Mouse (Mus musculus) lung, postnatal 0 days (tissue): ENCODE data around the gene Rsl24d1. TPM values are rescaled to one million over a fixed set of nuclear protein-coding genes. Genes with fewer than 3 reads are reported as not detected.

Experiments used
- ATAC-seq: fragments of 200-750 bp; cut with Nextera tagmentation; 2 replicates; pipeline ENCODE4 v1.8.0; 2017; ENCODE audit warnings: moderate library complexity
- DNase-seq: peaks from one replicate; pipeline ENCODE4 v3.0.0-alpha.2; 2016; ENCODE audit warnings: low spot score
- H3K27ac ChIP-seq: fragments of 300-500 bp; sonication (generic); 2 replicates; pipeline ENCODE4 v1.5.1; 2014; ENCODE audit warnings: antibody characterized with exemption, mild to moderate bottlenecking, low read length, mixed read lengths
- H3K27me3 ChIP-seq: fragments of 300-500 bp; sonication (generic); replicated peaks from 2 replicates; pipeline ENCODE4 v1.6.1; 2014; ENCODE audit warnings: low read length, mixed read lengths; ENCODE audit not compliant: insufficient read depth
- H3K36me3 ChIP-seq: fragments of 300-500 bp; sonication (generic); 2 replicates; pipeline ENCODE4 v1.6.1; 2014; ENCODE audit warnings: low read length, mixed read lengths; ENCODE audit not compliant: insufficient read depth
- H3K4me1 ChIP-seq: fragments of 300-500 bp; sonication (generic); 2 replicates; pipeline ENCODE4 v1.6.1; 2014; ENCODE audit warnings: antibody characterized with exemption, low read depth, low read length, mixed read lengths; ENCODE audit not compliant: insufficient read depth
- H3K4me2 ChIP-seq: fragments of 300-500 bp; sonication (generic); replicated peaks from 2 replicates; pipeline ENCODE4 v1.6.1; 2014; ENCODE audit warnings: low read depth, mild to moderate bottlenecking, low read length, moderate library complexity, mixed read lengths
- H3K4me3 ChIP-seq: fragments of 300-500 bp; sonication (generic); 2 replicates; pipeline ENCODE4 v1.5.1; 2014; ENCODE audit warnings: low read depth, low read length
- H3K9ac ChIP-seq: fragments of 300-500 bp; sonication (generic); replicated peaks from 2 replicates; pipeline ENCODE4 v1.6.1; 2014; ENCODE audit warnings: low read depth, mild to moderate bottlenecking
- H3K9me3 ChIP-seq: fragments of 300-500 bp; sonication (generic); 2 replicates; pipeline ENCODE4 v1.6.1; 2016; ENCODE audit warnings: low read length, mixed read lengths
- CTCF ChIP-seq: IDR thresholded peaks from 2 replicates; pipeline ENCODE4 v1.5.1; 2016; ENCODE audit warnings: antibody characterized with exemption, mild to moderate bottlenecking
- EP300 ChIP-seq: IDR thresholded peaks from 2 replicates; pipeline ENCODE4 v1.6.1; 2016; ENCODE audit warnings: antibody characterized with exemption, mild to moderate bottlenecking, control low read depth
- WGBS: fragments of 180-500 bp; shearing (Covaris S2); extraction: QIAGEN DNeasy Blood & Tissue Kit; methylation state at CpG from one replicate; pipeline ENCODE4 v1.1.7; 2014; 5-methylcytosine and 5-hydroxymethylcytosine counted together
- polyA plus RNA-seq: library from polyadenylated mRNA; unstranded; fragments of >200 nt; fragmentation: Nextera tagmentation; extraction: Ambion mirVana; gene quantifications from 2 replicates; pipeline ENCODE4 v1.2.1, GENCODE M21; 2015

Rsl24d1 gene
- 58.8 and 59.8 TPM in 2 replicates for polyA plus RNA-seq

DNA sequence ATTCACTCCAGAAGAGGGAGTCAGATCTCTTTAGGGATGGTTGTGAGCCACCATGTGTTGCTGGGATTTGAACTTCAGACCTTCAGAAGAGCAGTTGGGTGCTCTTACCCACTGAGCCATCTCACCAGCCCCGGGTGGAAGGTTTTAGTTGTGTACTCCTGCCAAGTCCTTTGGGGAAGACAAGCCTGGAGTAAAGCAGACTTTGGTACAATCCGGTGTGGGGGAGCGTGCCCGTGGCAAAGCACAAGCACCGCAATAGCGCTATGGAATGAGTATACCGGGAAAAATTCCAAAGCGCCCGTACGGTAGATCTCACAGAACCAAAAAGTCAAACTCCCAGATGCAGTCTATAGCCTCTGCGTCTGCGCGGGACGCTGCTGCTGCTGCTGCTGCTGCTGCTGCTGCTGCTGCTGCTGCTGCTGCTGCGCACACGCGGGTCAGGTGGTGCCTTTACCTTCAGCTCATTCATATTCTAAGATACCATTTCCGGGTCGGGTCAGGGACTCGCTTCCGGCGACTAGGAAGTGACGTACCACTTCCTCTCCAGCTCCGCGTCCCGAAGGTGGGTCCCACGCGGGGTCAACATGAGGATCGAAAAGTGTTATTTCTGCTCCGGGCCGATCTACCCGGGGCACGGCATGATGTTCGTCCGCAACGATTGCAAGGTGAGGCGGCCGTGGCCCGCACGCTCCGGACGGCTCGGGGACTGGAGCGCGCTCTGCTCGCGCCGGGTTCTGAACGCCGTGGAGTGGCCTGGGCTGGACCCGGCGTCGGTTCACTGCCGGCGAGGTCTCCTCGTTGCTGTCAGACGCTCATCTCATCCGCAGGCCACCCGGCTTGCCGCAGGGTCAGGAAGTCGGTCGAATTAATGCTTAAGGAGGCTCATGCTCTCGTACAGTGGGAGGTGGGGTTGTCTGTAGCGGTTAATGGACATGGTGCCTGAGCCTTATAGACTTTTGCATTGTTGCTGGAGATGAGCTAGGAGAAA is at the start of gene Rsl24d1:
Rsl24d1 (plus strand) TSS at position 508 of the 988 bp plus-strand sequence.
- ATAC-seq (peak; percentile 99), DNase-seq (peak; percentile 95)
- TF ChIP-seq CTCF (no peak), EP300 (0 out of 2 replicates have a peak, but pooled peaks have one; percentile 9)
- peak within 1 kb of the TSS; percentile 66 for H3K4me2 ChIP-seq
- no peaks in the 10 kb centered on the region for H3K9me3 ChIP-seq
- peak within 1 kb of the TSS; percentile 87 for H3K27ac ChIP-seq
- H3K4me3 ChIP-seq, result peak within 1 kb of the TSS; percentile 89
- H3K36me3 ChIP-seq, result peaks cover 7% of the 10 kb centered on the region; the same call in 1 of the 2 replicates
- no peaks in the 10 kb centered on the region for H3K27me3 ChIP-seq
- under 1% methylated on average over 64 of the region's 64 CpGs for WGBS
- no peaks in the 10 kb centered on the region for H3K4me1 ChIP-seq
- peak within 1 kb of the TSS; percentile 86 for H3K9ac ChIP-seq

DNA sequence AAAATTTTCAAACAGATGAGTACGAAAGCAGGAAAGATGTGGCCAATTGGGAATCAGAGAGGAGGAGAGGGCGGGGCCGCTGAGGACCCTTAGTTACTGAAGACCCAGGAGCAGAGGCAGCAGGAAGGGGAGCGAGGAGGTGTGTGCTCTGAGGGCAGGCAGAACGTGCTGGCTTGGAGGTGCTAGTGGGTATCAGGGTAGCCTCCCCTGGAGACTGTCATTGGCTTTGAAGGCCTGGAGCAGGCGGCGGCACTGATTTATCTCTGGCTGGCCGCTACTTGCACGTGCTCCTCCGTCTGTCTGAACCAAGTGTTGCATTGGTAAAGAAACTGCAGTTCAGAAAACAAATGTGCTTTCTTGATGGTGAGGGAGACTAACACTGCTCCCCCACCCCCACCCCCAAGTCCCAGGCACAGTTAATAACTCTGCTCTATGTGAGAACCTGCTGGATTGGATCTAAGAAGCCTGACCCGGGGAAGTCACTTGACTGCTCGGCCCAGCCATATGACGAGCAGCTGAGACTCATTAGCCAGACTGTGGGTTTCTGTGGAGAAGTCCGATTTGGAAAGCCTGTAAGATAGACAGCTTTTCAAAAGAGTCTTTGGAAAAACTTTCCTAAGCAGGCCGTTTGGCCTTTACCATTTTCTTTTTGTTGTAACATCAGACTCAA is 49.5 kb upstream of the Rsl24d1 start:
- Histone ChIP-seq H3K4me1 (peaks cover 7% of the 10 kb centered on the region; the same call in 1 of the 2 replicates), H3K27me3 (no peaks in the 10 kb centered on the region), H3K9ac (no peak overlapping the region), H3K36me3 (no peaks in the 10 kb centered on the region), H3K27ac (no peak overlapping the region), H3K4me3 (no peak overlapping the region), H3K4me2 (no peak overlapping the region), H3K9me3 (no peaks in the 10 kb centered on the region)
- no peak for DNase-seq
- 36% methylated on average over 15 of the region's 15 CpGs for WGBS
- TF ChIP-seq CTCF (no peak), EP300 (no peak)
- ATAC-seq, result no peak

DNA sequence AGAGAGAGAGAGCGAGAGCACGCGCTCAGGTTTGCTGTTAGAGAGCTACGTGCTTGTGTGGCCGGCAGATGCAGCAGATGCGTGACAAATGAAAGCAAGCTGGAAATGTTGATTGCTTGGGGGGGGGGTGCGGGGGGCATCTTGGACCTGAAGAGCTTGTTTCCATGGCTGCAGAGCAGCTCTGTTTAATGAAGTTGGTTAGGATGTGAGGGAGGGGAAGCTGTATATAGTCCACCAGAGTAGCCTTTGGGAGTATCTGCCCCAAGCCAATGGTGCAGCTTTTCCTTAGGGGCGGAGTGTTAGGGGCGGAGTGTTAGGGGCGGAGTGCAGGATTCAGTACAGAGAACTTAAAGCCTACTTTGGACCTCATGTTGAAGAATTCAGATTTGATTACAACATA is 46.1 kb upstream of the Rsl24d1 start:
- DNase-seq (peak; percentile 83), ATAC-seq (peak; percentile 59)
- peak overlapping the region; percentile 12; the same call in 1 of the 2 replicates for H3K4me2 ChIP-seq
- H3K27me3 ChIP-seq, result no peaks in the 10 kb centered on the region
- H3K27ac ChIP-seq, result 0 out of 2 replicates have a peak overlapping the region, but pooled peaks have one; percentile 9
- peaks cover 7% of the 10 kb centered on the region; the same call in 1 of the 2 replicates for H3K4me1 ChIP-seq
- no peaks in the 10 kb centered on the region for H3K36me3 ChIP-seq
- 29% methylated on average over 8 of the region's 10 CpGs for WGBS
- no peak overlapping the region for H3K9ac ChIP-seq
- no peak overlapping the region for H3K4me3 ChIP-seq
- TF ChIP-seq EP300, result peak; percentile 19; the same call in 1 of the 2 replicates
- TF ChIP-seq CTCF, result no peak
- H3K9me3 ChIP-seq, result no peaks in the 10 kb centered on the region

DNA sequence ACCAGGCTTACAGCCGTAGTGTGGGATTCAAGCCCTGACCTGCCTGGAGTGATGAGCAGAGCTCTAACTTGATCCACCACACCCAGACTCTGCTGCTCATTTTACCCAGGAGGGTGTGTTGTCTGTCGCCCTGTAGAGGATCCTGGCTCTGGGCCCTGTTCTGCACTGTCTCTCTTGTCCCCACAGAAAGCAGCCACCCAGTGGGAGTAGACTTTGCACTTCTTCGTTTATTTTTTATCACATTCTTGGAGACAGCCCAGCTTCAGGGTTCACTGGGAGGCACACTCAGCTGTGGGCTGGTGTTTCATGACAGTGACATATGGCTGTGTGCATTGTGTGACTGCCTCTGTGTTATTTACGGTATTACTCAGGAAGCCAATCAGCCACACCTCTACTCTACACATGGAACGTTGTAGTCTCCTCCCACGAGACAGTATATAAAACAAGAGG is 45.0 kb upstream of the Rsl24d1 start:
- Histone ChIP-seq H3K4me3 (no peak overlapping the region), H3K4me1 (peaks cover 7% of the 10 kb centered on the region; the same call in 1 of the 2 replicates), H3K27ac (peak overlapping the region; percentile 82), H3K4me2 (no peak overlapping the region), H3K9me3 (no peaks in the 10 kb centered on the region), H3K9ac (no peak overlapping the region; the same call in 1 of the 2 replicates), H3K27me3 (no peaks in the 10 kb centered on the region), H3K36me3 (no peaks in the 10 kb centered on the region)
- DNase-seq (peak; percentile 79), ATAC-seq (peak; percentile 83)
- 10% methylated on average over 6 of the region's 6 CpGs for WGBS
- TF ChIP-seq CTCF, result peak; percentile 10; the same call in 1 of the 2 replicates
- peak; percentile 81; the same call in 1 of the 2 replicates for TF ChIP-seq EP300

DNA sequence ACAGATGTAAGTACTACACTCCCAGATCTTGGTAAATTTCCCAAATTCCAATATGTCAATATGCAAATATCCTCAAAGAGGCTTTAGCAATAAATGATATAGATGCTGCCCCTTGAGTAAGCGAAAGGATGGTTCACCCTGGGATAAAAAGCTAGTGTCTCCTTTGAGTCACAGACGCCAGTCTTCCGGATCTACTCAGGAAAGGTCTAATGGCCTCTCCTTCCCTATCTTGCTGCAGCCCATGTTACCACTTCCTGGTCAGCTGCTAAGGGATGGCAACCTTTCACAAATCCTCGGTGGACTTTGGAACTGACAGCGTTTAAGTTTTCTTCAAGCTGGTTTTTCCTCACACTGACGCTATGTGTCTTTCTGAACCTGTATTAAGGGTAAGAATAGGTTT is 44.5 kb upstream of the Rsl24d1 start:
- ATAC-seq (peak; percentile 71), DNase-seq (peak; percentile 60)
- H3K27me3 ChIP-seq, result no peaks in the 10 kb centered on the region
- TF ChIP-seq EP300 (peak; percentile 83), CTCF (no peak)
- peaks cover 7% of the 10 kb centered on the region; the same call in 1 of the 2 replicates for H3K4me1 ChIP-seq
- no peak overlapping the region for H3K9ac ChIP-seq
- H3K4me3 ChIP-seq, result no peak overlapping the region
- peak overlapping the region; percentile 82 for H3K27ac ChIP-seq
- H3K4me2 ChIP-seq, result no peak overlapping the region
- H3K36me3 ChIP-seq, result no peaks in the 10 kb centered on the region
- WGBS, result 53% methylated on average over 6 of the region's 6 CpGs
- no peaks in the 10 kb centered on the region for H3K9me3 ChIP-seq
